8 mouse cellular contexts compared by ENCODE assay signal in genomic region chr11:78162504-78162903, GRCm38 (mm10). TPM values are rescaled to one million over a fixed set of nuclear protein-coding genes. Genes with fewer than 3 reads are reported as not detected.
DNase-seq lines count a peak whose midpoint lies in the region; TF ChIP-seq lines count a peak whose summit lies in the region.

No protein-coding gene starts in this region.

- peaks cover 64% of the 10 kb centered on the region for H3K79me2 ChIP-seq in myocyte (ENCODE audit: control insufficient read depth, insufficient read depth)

- peak; percentile 41 for TF ChIP-seq POLR2A in myocyte (IDR thresholded peaks at IDR 0.05; ENCODE audit: insufficient read length, low read depth)

- no peaks in the 10 kb centered on the region for H3K27me3 ChIP-seq in myocyte (ENCODE audit: control insufficient read depth, insufficient read depth, insufficient read length)

- peak overlapping the region; percentile 91; the same call in 1 of the 2 replicates for H3K27ac ChIP-seq in layer of hippocampus, adult 2 months
- peak overlapping the region; percentile 87; the same call in 1 of the 2 replicates for H3K27ac ChIP-seq in gastrocnemius, adult 2 months

- intact Hi-C loops in gastrocnemius, adult 2 months (cut with DNase I) = no loop called here

- H3ac ChIP-seq in myocyte (ENCODE audit: control insufficient read depth, insufficient read length) = peak overlapping the region; percentile 96

- no peak for DNase-seq in layer of hippocampus, adult 2 months (ENCODE audit: low spot score in 2 of 2)
- DNase-seq in layer of hippocampus, adult 18-20 months (ENCODE audit: low spot score in 2 of 2) = no peak
- DNase-seq in brain, adult 2 months (ENCODE audit: low read depth, low spot score) = peak; percentile 65
- DNase-seq in gastrocnemius, adult 2 months = peak; percentile 83
- DNase-seq in kidney, postnatal 25 days = peak; percentile 64 to 79
- DNase-seq in cerebellum, postnatal 36 days = no peak
- no peak for DNase-seq in testis, postnatal 14 days (ENCODE audit: low spot score)

- peak overlapping the region; percentile 95 for H3K4me2 ChIP-seq in myocyte (ENCODE audit: low read depth)

- H3K36me3 ChIP-seq in myocyte (ENCODE audit: control insufficient read depth, insufficient read depth) = peaks cover 39% of the 10 kb centered on the region

- no peak overlapping the region; the same call in 1 of the 2 replicates for H3K4me3 ChIP-seq in layer of hippocampus, adult 2 months
- no peak overlapping the region for H3K4me3 ChIP-seq in gastrocnemius, adult 2 months
- H3K4me3 ChIP-seq in myocyte = peak overlapping the region; percentile 100

- no peak for TF ChIP-seq CTCF in layer of hippocampus, adult 2 months (conservative IDR thresholded peaks at IDR 0.05)
- TF ChIP-seq CTCF in gastrocnemius, adult 2 months (IDR thresholded peaks at IDR 0.05) = no peak

TF ChIP-seq in myocyte, 11 proteins besides CTCF, POLR2A, EP300 and RAD21:
- TF ChIP-seq CEBPB (IDR thresholded peaks at IDR 0.05; ENCODE audit: insufficient read depth, poor library complexity, severe bottlenecking) (no peak), MYOD1 (IDR thresholded peaks at IDR 0.05; ENCODE audit: control insufficient read depth in 1 of 3, insufficient read length in 2 of 3, low read depth in 2 of 3) (peak; percentile 99 to 100 (median 100)), TCF3 (IDR thresholded peaks at IDR 0.05; ENCODE audit: insufficient read length, low read depth) (peak; percentile 100), MYOG (IDR thresholded peaks at IDR 0.05; ENCODE audit: control insufficient read depth in 1 of 3, insufficient read depth in 1 of 3, insufficient read length in 2 of 3, low read depth in 2 of 3) (peak; percentile 99 to 100 (median 100)), TCF12 (IDR thresholded peaks at IDR 0.05; ENCODE audit: insufficient read depth, poor library complexity, severe bottlenecking) (peak; percentile 100), MAX (IDR thresholded peaks at IDR 0.05; ENCODE audit: low read depth) (no peak), POLR2AphosphoS2 (IDR thresholded peaks at IDR 0.05; ENCODE audit: insufficient read length, low read depth) (peak; percentile 67)

RNA-seq across cellular contexts. Expression of gene Traf4, which starts 2.9 kb away (rescaled TPM):
- 10 to 100 TPM; 11.1 to 13.3 TPM for total RNA-seq in layer of hippocampus, adult 2 months (2021)
- total RNA-seq in layer of hippocampus, adult 18-20 months (2021) = 1 to 10 TPM; 8.3 to 9.8 TPM
- total RNA-seq in gastrocnemius, adult 2 months (2021) = 1 to 10 TPM; 2.1 to 2.8 TPM
- 206 TPM for polyA plus RNA-seq in myocyte (2012; fragmentation: generic; extraction: Trizol)

RNA-seq across cellular contexts. Expression of gene Nek8, which starts 14.0 kb away (rescaled TPM):
- 1 to 10 TPM; 2.6 to 3.3 TPM for total RNA-seq in layer of hippocampus, adult 2 months (2021)
- 1 to 10 TPM; 2.6 to 4.1 TPM for total RNA-seq in layer of hippocampus, adult 18-20 months (2021)
- total RNA-seq in gastrocnemius, adult 2 months (2021) = under 1 TPM; 0.36 to 0.75 TPM
- polyA plus RNA-seq in myocyte (2012; fragmentation: generic; extraction: Trizol) = 9.6 TPM

RNA-seq across cellular contexts. Expression of gene Tlcd1, which starts 14.0 kb away (rescaled TPM):
- 10 to 100 TPM; 21.1 to 24.3 TPM for total RNA-seq in layer of hippocampus, adult 2 months (2021)
- 10 to 100 TPM; 16.8 to 17.5 TPM for total RNA-seq in layer of hippocampus, adult 18-20 months (2021)
- total RNA-seq in gastrocnemius, adult 2 months (2021) = 1 to 10 TPM; 1.3 to 1.7 TPM
- polyA plus RNA-seq in myocyte (2012; fragmentation: generic; extraction: Trizol) = 17.4 TPM

RNA-seq across cellular contexts. Expression of gene Rpl23a, which starts 20.9 kb away (rescaled TPM):
- 100 to 1,000 TPM; 747 to 755 TPM for total RNA-seq in layer of hippocampus, adult 2 months (2021)
- total RNA-seq in layer of hippocampus, adult 18-20 months (2021) = 100 to 1,000 TPM; 770 to 803 TPM
- total RNA-seq in gastrocnemius, adult 2 months (2021) = 100 to 1,000 TPM; 760 to 970 TPM
- 3,571 TPM for polyA plus RNA-seq in myocyte (2012; fragmentation: generic; extraction: Trizol)

RNA-seq across cellular contexts. Expression of gene Rab34, which starts 25.7 kb away (rescaled TPM):
- 10 to 100 TPM; 33.3 TPM for total RNA-seq in layer of hippocampus, adult 2 months (2021)
- total RNA-seq in layer of hippocampus, adult 18-20 months (2021) = 10 to 100 TPM; 22.5 to 25.8 TPM
- 1 to 10 TPM; 3.3 to 4.6 TPM for total RNA-seq in gastrocnemius, adult 2 months (2021)
- 88.8 TPM for polyA plus RNA-seq in myocyte (2012; fragmentation: generic; extraction: Trizol)

Comparison
In these comparisons a context has a peak if more than half of its experiments do, and no peak if none do; other contexts are left out.
1. DNase-seq: peak in brain, adult 2 months (single experiment), gastrocnemius, adult 2 months (single experiment) and kidney, postnatal 25 days (2 of 2); none in layer of hippocampus, adult 2 months (0 of 2), layer of hippocampus, adult 18-20 months (0 of 2), cerebellum, postnatal 36 days (0 of 2) and testis, postnatal 14 days (single experiment).
2. RNA of gene Tlcd1, which starts 14.0 kb away (total RNA-seq): 21.1 to 24.3 TPM in layer of hippocampus, adult 2 months and 16.8 to 17.5 TPM in layer of hippocampus, adult 18-20 months; 1.3 to 1.7 TPM in gastrocnemius, adult 2 months; every median in the first group is over 4 times any median in the second.